Mouse (Mus musculus): ENCODE measurements around the gene Safb2.

The Safb2 gene

DNA sequence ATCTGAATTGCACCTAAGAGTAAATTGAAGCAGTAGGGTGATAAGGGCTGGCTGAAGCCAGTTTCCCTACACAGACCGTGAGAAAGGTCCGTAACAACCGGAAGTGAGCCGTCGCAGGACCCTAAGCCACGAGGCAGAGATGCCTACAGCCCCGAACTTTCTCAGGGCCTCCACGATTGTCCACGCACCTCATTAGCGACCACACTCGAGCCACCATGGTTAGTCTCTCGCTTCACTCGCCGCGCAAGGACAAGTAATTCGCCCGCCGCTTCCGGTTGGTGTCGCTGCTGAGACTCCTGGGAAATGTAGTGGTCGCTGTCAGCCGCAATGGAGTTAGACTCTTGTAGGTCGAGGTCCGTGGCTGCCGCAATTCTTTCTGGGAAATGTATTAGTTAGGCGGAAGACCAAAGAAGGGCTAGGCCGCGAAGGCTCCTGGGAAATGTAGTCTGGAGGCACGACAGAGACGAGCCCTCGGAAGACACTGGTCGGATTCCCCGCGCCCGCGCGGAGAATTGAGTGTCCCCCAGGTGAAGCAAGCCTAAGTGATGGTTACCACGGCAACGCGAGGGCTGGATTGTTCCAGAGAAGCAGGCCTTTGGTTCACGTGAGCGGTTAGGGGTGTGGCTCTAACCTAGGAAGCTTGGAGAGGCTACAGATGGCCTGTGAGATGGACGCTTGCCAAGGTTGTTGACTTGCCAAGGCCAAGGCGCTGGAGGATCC is 25.2 kb upstream of the Safb2 start, which contains the start of gene 2410015M20Rik:
Gene 2410015M20Rik (minus strand): TSS at position 320 of the 720 bp plus-strand sequence.
- peak; percentile 99 for DNase-seq (ENCODE audit: low spot score)

GRCm38 (mm10) chr17:56608699-56609098 is 24.3 kb upstream of the Safb2 start:
- peak; percentile 53 for DNase-seq (ENCODE audit: low spot score)

DNA sequence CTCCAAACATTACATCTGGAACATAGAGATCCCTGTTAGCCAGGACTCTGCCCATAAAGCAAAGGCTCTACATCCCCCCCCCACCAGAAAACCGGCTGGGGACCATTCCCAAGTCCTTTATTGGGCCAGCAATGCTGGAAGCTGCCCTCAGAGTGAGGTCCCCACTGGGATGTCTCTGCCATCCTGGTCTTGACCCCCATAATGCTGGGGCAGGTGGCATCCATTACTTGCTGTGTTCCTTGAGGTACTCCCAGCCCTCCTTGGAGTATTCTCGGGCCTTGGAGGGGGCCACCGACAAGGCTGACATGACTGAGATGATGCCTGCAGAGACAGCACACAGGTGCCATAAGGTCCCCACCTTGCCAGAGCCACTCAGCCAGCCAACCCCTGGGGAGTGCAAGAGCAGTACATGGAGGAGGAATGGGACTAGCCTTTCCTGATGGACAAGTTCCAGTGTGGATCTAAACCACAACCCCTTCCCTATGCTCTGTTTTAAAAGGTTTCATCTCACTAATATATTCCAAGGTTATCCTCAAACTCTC is 23.2 kb upstream of the Safb2 start:
- no peak for DNase-seq (ENCODE audit: low spot score)

- DNase-seq (ENCODE audit: low spot score), result no peak
Measured at GRCm38 (mm10) chr17:56605431-56605830, 21.0 kb upstream of the Safb2 start.

- DNase-seq (ENCODE audit: low spot score), result no peak
Measured at GRCm38 (mm10) chr17:56604422-56604821, 20.0 kb upstream of the Safb2 start.

- DNase-seq (ENCODE audit: low spot score), result no peak
Measured at GRCm38 (mm10) chr17:56604070-56604380, 19.6 kb upstream of the Safb2 start.

DNA sequence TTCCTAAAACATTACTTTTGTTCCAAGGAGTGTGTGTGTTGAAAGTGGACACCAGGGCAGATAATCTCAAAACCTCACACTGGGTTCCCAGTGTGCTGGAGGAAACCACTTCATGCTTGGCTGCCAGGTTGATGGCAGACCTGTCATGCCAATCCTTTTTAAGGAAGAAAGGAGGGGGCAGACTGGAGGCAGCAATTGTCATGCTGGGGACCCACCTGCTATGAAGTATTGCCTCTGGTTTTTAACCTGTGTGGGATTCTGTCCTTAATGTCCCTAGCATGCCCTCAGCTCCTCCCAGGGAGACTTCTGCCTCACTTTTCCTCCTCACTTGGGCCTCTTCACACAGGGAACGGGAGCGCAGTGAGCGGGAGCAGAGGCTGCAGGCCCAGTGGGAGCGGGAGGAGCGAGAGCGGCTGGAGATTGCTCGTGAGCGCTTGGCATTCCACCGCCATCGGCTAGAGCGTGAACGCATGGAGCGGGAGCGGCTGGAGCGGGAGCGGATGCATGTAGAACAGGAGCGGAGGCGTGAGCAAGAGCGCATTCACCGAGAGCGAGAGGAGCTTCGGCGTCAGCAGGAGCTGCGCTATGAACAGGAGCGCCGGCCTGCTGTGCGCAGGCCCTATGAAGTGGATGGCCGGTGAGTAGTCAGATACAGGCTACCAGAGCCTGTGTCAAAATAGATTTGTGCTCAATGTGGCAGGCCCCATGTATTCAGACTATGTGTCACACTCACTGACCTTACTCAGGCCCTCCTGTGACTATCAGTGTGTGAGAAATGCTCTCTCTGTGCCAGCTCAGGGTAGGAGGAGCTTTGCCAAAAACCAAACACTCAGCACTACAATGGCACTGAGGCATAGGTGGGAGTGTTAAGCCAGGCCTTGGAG is 19.0 kb upstream of the Safb2 start:
- DNase-seq (ENCODE audit: low spot score), result no peak

DNA sequence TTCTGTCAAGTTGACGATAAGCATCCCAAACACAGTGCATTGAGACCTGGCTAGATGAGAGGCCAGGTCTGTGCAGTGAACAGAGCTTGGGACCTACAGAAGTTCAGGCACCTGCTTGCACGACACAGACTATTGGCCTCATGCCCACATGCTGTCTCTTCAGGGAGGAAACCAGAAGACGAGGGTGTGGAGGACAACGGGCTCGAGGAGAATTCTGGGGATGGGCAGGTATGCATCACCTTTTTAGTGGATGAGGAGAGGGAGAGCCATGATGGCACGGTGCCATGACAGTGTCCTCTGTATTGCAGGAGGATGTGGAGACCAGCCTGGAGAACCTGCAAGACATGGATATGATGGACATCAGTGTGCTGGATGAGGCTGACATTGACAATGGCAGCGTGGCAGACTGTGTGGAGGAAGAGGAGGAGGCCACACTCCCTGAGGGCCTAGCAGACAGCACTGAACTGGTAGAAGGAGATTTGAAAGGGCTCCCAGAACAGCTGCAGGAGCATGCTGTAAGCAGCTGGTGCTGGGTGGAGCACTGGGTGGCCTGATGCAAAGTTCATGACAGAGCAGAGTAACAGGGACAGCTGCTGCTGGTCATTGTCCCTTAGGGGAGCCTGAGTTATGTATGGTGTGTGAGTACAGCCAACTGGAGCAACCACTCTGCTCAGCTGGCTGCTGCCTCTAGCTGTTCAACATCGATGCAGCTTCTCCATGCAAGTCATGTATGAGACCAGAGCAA is 9.3 kb upstream of the Safb2 start:
- DNase-seq (ENCODE audit: low spot score), result no peak

GRCm38 (mm10) chr17:56592553-56592952 is 8.2 kb upstream of the Safb2 start:
- no peak for DNase-seq (ENCODE audit: low spot score)

GRCm38 (mm10) chr17:56588921-56589320 is 4.5 kb upstream of the Safb2 start:
- no peak for DNase-seq (ENCODE audit: low spot score)

- no peak for DNase-seq (ENCODE audit: low spot score)
Measured at GRCm38 (mm10) chr17:56587773-56588172, 3.4 kb upstream of the Safb2 start.

- DNase-seq (ENCODE audit: low spot score), result peak; percentile 48
Measured at GRCm38 (mm10) chr17:56585171-56585821, 911 bp upstream of the Safb2 start.

- DNase-seq (ENCODE audit: low spot score), result peak; percentile 80
Measured at GRCm38 (mm10) chr17:56583611-56584256, 651 bp downstream of the Safb2 start.

- no peak for DNase-seq (ENCODE audit: low spot score)
Measured at GRCm38 (mm10) chr17:56583071-56583470, 1.3 kb downstream of the Safb2 start.

DNA sequence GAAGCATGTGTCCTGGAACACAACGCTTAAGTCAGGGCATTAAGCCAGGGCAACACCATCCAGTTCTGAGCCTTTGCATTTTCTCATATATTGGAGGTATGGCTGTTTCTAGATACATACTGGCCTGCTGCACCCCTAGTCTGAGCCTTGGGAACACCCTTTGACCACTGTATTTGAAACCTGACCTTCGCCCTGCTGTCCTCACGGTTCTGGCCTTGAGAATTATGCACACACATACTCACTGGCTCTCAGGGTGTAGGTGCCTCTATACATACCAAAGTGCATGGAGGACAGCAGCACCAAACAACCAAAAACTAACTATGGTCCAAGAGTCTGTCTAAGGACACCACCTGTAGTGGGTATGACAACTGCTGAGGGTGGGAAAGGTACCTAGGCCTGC is 11.4 kb downstream of the Safb2 start:
- no peak for DNase-seq (ENCODE audit: low spot score)

GRCm38 (mm10) chr17:56572154-56572553 is 12.2 kb downstream of the Safb2 start:
- DNase-seq (ENCODE audit: low spot score), result no peak

- no peak for DNase-seq (ENCODE audit: low spot score)
Measured at GRCm38 (mm10) chr17:56570287-56570686, 14.1 kb downstream of the Safb2 start.

GRCm38 (mm10) chr17:56567370-56567769 is 17.0 kb downstream of the Safb2 start:
- no peak for DNase-seq (ENCODE audit: low spot score)

GRCm38 (mm10) chr17:56566918-56567317 is 17.5 kb downstream of the Safb2 start:
- no peak for DNase-seq (ENCODE audit: low spot score)

DNA sequence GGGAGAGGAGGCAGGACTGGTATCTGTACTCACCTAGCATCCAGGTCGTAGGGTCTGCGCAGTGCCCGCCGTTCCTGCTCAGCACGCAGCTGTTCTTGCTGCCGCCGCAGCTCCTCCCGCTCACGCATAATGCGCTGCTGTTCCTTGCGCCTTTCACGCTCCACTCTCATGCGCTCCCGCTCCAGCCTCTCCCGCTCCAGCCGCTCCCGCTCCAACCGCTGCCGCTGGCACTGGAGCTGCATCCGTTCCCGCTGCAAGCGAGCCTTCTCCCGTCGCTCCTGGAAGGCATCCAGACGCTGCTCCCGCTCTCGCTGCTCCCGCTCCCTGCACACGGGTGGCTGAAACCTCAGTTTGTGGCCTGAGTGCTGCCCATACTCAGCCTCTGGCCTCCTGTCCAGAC is 18.1 kb downstream of the Safb2 start:
- no peak for DNase-seq (ENCODE audit: low spot score)

DNA sequence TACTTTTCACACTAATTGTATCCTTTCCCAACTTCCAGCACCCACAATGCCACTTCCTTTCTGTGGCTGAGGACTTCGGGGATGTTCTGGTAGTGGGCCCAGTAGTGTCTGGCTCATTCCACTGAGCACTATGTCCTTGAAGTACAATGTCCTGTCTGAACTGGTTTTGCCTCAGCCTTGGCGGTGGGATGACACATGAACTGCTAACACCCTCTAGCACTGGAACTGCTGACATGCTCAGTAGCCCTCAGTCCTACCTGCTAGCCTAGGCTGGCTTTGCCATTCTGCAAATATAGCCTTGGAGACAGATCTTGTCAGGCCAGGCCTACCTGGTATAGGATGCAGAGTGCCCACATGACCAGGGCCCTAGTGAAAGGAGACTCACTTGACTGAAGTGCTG is 22.5 kb downstream of the Safb2 start:
- no peak for DNase-seq (ENCODE audit: low spot score)
